Mouse (Mus musculus): ENCODE results near the gene Cnnm2. TPM values are rescaled to one million over a fixed set of nuclear protein-coding genes. Genes with fewer than 3 reads are reported as not detected.

Gene Cnnm2
- polyA plus RNA-seq, 1 experiment from 2014 or later = 3.0 TPM

GRCm38 (mm10) chr19:46926357-46926756 is 165.0 kb downstream of the Cnnm2 start:
- H3K9me3 ChIP-seq (replicated peaks) = no peaks in the 10 kb centered on the region
- H3K4me3 ChIP-seq = no peak overlapping the region
- H3K27ac ChIP-seq = no peak overlapping the region
- peaks cover 16% of the 10 kb centered on the region; the same call in 1 of the 2 replicates for H3K4me1 ChIP-seq
- no peaks in the 10 kb centered on the region for H3K27me3 ChIP-seq
- H3K36me3 ChIP-seq (ENCODE audit: poor library complexity, severe bottlenecking) = no peaks in the 10 kb centered on the region
- ATAC-seq = no peak
- no peak overlapping the region for H3K4me2 ChIP-seq
- no peak overlapping the region for H3K9ac ChIP-seq
- 69% methylated on average over 4 of the region's 4 CpGs for WGBS

- ATAC-seq = no peak
- Histone ChIP-seq H3K4me3 (no peak overlapping the region), H3K36me3 (ENCODE audit: poor library complexity, severe bottlenecking) (no peaks in the 10 kb centered on the region), H3K4me2 (no peak overlapping the region), H3K27ac (no peak overlapping the region), H3K9me3 (replicated peaks) (no peaks in the 10 kb centered on the region), H3K9ac (no peak overlapping the region), H3K27me3 (no peaks in the 10 kb centered on the region), H3K4me1 (peaks cover 16% of the 10 kb centered on the region; the same call in 1 of the 2 replicates)
- WGBS = 65% methylated on average over 5 of the region's 5 CpGs
Measured at GRCm38 (mm10) chr19:46926951-46927350, 165.6 kb downstream of the Cnnm2 start.

GRCm38 (mm10) chr19:46928136-46928535 is 166.7 kb downstream of the Cnnm2 start:
- 69% methylated on average over 4 of the region's 4 CpGs for WGBS
- Histone ChIP-seq H3K4me2 (no peak overlapping the region), H3K4me1 (peaks cover 16% of the 10 kb centered on the region; the same call in 1 of the 2 replicates), H3K9ac (no peak overlapping the region), H3K4me3 (no peak overlapping the region), H3K9me3 (replicated peaks) (no peaks in the 10 kb centered on the region), H3K36me3 (ENCODE audit: poor library complexity, severe bottlenecking) (no peaks in the 10 kb centered on the region), H3K27ac (no peak overlapping the region), H3K27me3 (no peaks in the 10 kb centered on the region)
- no peak for ATAC-seq

- no peak for ATAC-seq
- Histone ChIP-seq H3K27ac (no peak overlapping the region; the same call in 1 of the 2 replicates), H3K4me3 (no peak overlapping the region), H3K9me3 (replicated peaks) (no peaks in the 10 kb centered on the region), H3K36me3 (ENCODE audit: poor library complexity, severe bottlenecking) (no peaks in the 10 kb centered on the region), H3K4me1 (peaks cover 16% of the 10 kb centered on the region; the same call in 1 of the 2 replicates), H3K27me3 (no peaks in the 10 kb centered on the region), H3K4me2 (no peak overlapping the region), H3K9ac (no peak overlapping the region)
- 70% methylated on average over 6 of the region's 6 CpGs for WGBS
Measured at GRCm38 (mm10) chr19:46929044-46929587, 167.7 kb downstream of the Cnnm2 start.

Other genes starting within 250 kb of the Cnnm2 start
- 233 and 245 TPM in 2 replicates for gene Arl3, start 188.4 kb upstream of the Cnnm2 start, polyA plus RNA-seq (2015; fragmentation: Nextera tagmentation; extraction: Ambion mirVana)
- 12.4 and 13.2 TPM in 2 replicates for gene Sfxn2, start 188.2 kb upstream of the Cnnm2 start, polyA plus RNA-seq (2015; fragmentation: Nextera tagmentation; extraction: Ambion mirVana)
- gene Wbp1l, start 162.5 kb upstream of the Cnnm2 start, polyA plus RNA-seq (2015; fragmentation: Nextera tagmentation; extraction: Ambion mirVana) = 33.1 and 36.5 TPM in 2 replicates
- not detected in 2 replicates for gene Cyp17a1, start 88.4 kb upstream of the Cnnm2 start, polyA plus RNA-seq (2015; fragmentation: Nextera tagmentation; extraction: Ambion mirVana)
- 14.3 and 16.5 TPM in 2 replicates for gene Borcs7, start 71.7 kb upstream of the Cnnm2 start, polyA plus RNA-seq (2015; fragmentation: Nextera tagmentation; extraction: Ambion mirVana)
- gene As3mt, start 54.1 kb upstream of the Cnnm2 start, polyA plus RNA-seq (2015; fragmentation: Nextera tagmentation; extraction: Ambion mirVana) = 16.6 and 18.0 TPM in 2 replicates